Mouse (Mus musculus): Measurements from ENCODE around the gene Lrmda. TPM values are rescaled to one million over a fixed set of nuclear protein-coding genes. Genes with fewer than 3 reads are reported as not detected.

Gene Lrmda
- total RNA-seq, 2 experiments from 2014 or later, result 0.76 to 1.0 TPM

DNA sequence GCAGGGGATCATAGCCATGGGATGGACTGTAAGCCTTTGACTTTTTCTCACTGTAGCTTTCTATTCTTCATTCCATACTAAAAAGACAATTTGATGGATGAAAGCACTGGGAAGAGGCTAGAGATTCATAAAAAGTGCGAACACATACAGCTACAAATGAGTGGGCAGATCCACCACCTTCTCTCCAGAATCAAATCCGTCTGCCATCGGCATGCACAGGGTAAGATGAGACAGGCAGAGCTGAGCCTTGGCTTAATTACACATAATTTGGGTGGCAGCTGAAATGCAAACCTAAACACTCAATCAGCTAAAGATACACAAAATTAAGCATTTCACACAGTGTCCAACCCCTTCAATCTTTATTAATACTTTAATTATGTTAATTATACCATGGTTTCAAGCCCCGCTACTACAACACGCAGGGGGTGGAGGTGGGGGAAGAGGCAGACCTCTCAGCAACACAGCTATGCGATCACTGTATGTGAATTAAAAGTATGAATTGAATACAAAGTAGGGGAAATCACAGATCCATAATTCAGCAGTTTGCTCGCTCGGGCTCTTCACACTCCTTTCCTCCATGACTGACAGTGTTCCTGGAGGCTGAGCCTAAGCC is 709.2 kb downstream of the Lrmda start:
- DNase-seq, result no peak
- intact Hi-C loops (cut with DNase I), result no loop called here

DNA sequence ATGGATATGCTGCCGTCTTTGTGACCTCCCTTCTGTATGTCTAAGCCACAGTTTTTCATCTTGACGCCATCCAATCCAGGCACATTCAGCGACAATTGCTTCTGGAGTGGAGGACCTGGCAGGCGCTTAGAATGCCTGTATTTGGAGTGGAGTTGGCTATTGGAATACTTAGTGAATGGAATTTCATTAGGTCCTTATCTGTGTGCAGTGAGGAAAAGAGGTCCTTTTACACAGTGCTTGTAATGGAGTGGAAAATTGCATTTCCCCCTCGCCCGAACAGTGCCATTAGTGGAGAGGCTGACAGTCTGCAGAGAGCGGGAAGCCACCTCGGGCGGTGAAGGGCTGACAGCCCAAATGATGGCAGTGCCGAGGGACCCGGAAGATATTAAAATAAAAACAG is 719.1 kb downstream of the Lrmda start:
- intact Hi-C loops (cut with DNase I), result no loop called here
- no peak for DNase-seq

DNA sequence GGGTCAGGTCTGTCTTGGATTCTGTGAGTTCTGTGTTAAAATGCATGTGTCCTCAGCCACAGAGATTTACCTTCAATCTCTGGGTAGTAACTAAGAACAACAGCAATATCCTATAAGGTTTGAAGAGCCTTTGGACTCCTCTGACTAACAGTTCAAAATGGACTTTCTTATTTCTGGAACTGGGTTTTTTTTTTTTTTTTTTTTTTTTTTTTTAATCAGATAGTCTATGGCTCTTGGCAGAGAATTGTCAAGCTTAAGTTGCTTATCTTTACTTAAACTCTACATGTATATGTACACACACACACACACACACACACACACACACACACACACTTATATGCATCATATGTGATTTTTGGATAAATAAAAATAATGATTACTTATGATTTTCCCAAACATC is 723.0 kb downstream of the Lrmda start:
- intact Hi-C loops (cut with DNase I), result no loop called here
- DNase-seq, result no peak

DNA sequence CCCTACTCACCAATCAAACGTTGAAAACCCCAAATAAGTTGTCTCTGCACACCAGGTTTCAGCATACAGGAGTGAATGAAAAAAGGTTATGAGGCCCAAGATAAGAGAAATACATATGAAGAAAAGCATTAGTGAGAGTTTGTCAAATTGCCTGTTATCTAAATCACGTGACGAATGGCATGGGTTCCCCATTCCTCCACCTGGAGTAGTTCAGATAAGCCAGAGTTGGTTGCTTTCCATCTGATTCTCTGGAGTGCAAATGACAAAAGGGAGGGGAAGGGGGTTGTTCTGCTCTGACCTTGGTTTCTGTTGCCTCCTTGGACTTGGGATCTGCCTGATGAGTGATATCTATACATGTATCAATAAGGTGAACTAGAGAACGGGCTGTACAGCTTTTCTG is 723.8 kb downstream of the Lrmda start:
- DNase-seq, result no peak
- intact Hi-C loops (cut with DNase I), result no loop called here

DNA sequence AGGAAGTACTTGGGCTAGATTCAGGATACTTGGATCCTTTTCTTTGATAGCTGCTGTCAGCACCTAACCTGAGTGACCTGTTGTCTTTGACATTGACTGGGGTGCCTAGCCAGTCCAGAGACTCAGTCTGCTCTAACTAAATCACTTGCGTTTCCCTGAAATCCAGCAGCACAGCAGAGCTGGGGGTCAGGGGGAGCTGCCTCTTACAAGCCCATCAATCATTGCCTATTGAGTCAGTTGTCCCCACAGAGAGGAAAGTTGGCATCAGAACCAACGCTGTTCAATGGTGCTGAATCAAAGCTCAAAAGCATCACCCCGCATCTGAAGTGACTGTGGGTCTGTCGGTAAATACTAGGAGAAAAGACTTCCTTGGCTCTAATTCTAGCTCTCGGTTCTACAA is 725.2 kb downstream of the Lrmda start:
- intact Hi-C loops (cut with DNase I), result no loop called here
- DNase-seq, result no peak

DNA sequence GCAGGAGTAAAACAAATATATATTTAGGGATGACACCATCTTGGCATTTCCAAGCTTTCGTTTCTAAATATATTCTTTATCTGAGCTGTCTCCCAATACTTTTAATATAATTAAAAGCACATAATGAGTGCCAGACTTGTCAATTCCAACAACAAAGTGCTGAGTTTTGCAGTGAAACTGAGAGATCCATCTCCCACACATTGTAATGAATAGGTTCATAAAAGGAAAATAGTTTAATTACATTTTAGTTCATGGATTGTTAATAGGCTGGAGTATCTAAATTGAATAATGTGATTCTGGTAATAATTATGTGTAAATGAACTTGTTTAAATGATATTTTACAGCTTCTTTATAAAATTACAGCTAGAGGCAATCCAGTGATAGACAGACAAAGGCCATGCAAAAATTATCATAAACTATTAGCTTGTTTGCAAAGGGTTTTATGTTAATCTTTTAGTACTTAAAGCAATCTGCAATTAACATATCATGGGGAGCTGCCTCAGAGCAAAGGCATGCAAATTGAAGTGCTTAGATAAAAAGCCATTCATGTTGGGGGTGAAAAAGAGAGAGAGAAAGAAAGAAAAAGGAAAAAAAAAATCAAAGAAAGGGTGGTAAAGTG is 725.9 kb downstream of the Lrmda start:
- no peak for DNase-seq
- intact Hi-C loops (cut with DNase I), result no loop called here

DNA sequence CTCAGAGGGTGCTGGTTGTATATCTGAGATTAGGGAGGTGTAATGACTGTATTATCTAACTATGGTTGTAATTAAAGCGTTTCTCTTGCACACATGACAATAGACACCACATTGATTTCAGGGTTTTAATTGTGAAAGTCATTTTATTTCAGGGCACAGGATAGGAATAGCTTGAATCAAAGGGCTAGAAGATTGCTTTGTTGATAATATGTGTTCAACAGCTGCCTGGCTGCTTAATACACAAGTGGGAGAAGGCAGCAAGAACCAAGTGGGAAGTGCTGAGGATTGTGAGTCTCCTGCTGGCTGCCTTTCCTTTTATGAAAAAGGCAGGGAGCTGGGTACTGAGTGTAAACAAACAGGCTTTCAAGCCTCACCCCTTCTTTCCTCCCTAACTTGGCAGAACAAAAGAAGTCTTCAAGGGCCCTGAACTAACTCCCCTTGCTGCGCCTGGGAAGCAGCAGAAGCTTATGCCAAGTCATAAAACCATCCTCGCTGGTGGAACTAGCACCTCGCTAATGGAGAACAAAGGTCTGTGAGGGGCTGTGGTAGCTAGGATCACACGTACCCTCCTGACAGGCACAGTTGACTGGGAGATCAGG is 726.5 kb downstream of the Lrmda start:
- no peak for DNase-seq
- intact Hi-C loops (cut with DNase I), result no loop called here

DNA sequence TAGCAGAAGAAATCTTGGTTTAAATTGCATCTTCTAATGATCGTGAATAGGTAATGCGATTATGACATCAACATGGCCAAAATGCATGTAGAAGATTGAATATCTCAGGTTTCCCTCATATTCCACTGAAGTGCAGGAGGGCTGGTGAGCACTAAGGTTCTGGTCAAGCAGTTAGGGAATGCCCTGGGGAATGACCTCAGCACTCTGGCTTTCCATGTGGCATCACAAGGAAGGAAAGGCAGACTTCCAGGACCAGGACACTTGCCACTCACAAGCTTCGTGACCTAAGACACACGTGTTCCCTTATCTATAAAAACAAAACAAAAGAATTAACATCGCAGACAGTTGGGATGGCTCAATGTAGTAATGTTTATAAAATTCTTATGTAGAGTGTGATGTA is 728.3 kb downstream of the Lrmda start:
- intact Hi-C loops (cut with DNase I), result no loop called here
- no peak for DNase-seq

DNA sequence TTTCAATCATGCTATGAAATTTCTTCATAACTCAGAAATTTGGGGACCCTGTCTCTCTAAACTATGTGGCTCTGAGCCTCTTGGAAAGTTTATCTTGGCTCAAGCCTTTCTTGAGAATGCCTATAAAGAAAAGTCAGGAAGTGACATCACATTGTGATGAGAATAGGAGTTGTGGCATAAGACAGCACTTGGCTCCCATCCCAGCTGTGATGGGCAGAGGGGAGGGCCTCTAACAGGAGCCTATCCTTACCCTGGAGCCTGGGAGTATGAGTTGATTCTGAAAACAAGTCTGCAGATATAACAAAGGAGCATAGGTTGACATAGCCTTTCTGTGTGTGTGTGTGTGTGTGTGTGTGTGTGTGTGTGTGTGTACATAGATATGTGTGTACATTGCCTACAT is 730.9 kb downstream of the Lrmda start:
- no peak for DNase-seq
- intact Hi-C loops (cut with DNase I), result no loop called here

DNA sequence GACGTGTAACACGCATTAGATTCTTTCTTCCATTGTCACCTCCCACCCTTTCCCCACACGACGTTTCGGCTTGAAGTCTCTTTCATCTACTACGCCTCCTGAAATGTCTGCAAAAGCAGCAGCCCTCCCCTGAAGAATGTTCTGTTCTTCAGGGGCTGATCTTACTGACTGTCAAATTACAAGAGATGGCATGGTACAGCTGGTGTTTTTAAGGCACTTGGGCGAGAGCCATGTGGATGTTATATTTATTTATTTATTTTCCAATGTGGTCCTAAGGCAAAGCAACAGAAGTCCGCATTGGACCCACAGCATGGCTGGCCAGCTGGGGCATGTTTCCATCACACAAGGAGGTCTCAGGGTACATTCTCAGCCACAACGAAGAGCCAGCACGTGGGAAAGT is 731.8 kb downstream of the Lrmda start:
- intact Hi-C loops (cut with DNase I), result no loop called here
- DNase-seq, result no peak

DNA sequence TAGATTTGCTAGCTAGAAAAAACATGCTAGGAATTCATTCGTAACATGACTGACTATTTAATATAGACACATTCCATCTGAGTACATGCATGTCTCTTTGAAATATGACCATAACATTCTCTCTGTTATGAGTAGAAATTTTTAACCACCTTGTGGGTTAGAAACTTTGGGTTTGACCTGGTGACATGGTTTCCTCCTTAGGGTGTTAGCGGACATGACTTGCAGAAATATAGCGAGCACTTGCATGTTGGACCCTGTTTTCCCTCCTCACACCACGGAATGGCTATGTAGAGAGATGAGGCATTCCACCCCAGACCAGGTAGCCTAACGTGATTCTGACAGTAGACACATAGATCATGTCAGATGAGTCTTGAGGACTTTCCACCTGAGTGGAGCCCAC is 735.1 kb downstream of the Lrmda start:
- intact Hi-C loops (cut with DNase I), result no loop called here
- no peak for DNase-seq

DNA sequence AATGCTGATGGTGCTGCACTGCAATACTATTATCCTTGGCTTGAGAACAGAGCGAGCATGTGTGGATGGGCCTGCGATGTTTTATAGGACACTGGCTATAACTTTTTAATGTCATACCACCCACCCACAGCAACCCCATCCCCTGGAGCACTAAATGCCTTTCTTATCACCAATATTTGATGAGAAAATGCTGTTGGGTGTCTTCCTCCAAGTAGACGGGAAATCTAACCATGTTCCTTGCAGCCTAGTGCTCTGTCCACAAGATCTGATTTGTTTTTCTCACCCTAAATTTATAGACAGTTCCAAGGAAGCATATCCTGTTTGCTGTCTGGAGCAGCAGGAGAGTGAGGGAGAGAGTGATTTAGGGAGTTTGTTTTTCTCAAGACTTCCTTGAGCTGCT is 738.0 kb downstream of the Lrmda start:
- intact Hi-C loops (cut with DNase I), result no loop called here
- DNase-seq, result no peak

DNA sequence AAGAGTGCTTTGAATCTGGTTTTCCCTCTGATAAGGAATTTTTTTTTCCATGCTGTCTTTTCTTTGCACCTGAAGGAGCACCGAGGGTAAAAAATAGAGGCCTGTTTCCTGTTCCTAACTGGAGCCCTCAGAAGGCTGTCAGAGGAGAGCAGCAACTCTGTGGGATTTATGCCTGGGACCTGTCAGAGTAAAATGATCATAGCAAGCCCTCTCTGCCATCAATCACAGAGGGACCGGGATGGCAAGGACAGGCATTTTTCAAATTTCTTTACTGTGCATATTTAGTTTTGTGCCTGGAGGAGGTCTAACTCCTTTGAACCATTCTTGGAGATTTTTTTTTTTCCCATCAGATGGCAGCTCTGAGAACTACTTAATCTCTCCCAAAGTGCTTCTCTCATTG is 739.7 kb downstream of the Lrmda start:
- intact Hi-C loops (cut with DNase I), result no loop called here
- no peak for DNase-seq

DNA sequence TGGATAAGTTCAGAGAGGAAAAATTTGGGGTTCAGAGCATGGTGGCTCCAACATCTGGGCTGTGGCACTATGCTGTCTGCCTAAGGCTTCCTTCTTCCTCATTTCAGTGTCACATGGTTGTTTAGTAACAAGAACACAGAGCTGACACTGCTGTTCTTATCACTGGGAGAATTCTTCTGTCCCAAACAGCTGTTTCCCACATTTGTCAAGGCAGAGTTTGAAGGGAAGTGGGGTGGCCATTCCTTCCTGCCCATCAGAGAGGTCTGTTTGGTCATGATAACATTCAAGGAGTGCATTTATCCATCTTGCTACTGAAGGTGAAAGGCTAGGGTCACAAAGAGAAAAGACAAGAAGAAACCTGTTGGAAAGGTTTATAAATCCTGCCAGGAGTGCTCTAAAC is 740.2 kb downstream of the Lrmda start:
- intact Hi-C loops (cut with DNase I), result no loop called here
- peak in 1 of 2 experiments; percentile 10 for DNase-seq

DNA sequence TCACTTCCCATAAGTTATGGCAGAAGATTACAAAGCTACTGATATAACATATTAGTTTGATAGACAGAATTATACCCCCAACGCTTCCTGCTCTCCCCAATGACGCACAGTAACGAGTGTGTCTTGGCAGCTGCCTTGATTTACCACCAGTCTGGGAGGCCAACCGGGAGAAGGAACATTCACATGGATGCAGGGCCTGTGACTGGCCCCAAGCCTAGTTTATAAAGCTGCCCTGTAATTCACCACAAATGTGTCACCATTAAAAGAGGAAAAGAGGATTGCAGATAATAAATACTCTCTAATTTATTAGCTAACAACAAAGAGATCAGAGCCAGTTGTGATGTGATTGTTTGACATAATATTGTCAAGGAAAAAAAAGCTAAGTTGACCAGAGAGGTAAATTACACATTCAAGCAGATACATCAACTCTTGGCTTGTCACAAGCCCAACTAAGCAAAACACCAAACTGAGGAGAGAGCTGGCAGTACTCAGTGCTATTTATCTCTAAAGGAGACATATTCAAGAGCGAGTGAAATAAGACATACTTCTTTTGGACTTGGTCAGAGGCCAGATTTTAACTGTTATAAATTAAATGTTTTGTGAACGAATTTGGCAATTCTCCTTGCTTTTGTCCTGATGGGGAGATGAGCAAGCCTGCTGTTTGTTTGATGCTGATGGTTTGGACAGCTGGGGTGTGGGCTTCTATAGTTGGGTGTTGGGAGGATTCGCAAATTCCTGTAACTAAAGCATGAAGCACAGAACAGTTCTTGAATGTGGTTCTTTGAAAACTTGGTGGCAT is 740.9 kb downstream of the Lrmda start:
- intact Hi-C loops (cut with DNase I), result no loop called here
- no peak for DNase-seq

DNA sequence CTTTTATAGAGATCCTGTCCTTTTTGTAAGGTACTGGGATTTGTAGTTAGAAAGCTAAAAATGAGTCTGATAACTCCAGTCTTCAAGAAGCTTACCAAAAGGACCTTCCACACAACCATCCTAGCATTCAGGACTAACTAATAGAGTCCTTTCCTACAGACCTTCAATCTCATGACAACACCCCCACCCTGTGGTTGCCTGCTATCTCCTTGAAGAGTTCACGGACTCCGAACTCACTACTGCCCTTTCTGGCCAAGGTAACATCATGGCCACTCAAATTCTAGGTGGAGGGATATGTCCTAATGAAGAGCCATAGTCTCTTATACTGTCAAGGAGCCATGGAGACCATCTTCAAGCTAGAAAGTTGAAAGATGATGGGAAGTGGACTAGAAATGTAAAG is 762.2 kb downstream of the Lrmda start:
- peak; percentile 26 to 34 for DNase-seq
- intact Hi-C loops (cut with DNase I), result loop anchor here (5.0 kb wide), 1 partner anchor 204 kb away; no protein-coding TSS in a partner anchor

DNA sequence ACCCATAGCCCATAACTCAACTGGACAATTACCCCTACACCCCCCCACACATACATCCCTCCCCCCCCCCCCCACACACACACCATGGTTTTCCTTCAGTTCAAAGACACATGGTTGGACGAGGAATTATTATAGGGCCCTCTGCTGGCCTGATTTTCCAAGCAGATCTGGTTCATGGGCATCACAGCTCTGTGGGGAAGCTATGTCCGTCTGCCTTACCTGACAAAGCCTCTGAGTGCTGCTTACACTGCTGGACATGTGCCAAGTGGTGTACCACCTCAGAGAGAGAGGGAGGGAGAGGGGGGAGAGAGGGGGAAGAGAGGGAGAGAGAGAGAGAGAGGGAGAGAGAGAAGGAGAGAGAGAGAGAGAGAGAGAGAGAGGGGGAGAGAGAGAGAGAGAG is 762.9 kb downstream of the Lrmda start:
- DNase-seq, result no peak
- intact Hi-C loops (cut with DNase I), result loop anchor here (5.0 kb wide), 1 partner anchor 205 kb away; no protein-coding TSS in a partner anchor

DNA sequence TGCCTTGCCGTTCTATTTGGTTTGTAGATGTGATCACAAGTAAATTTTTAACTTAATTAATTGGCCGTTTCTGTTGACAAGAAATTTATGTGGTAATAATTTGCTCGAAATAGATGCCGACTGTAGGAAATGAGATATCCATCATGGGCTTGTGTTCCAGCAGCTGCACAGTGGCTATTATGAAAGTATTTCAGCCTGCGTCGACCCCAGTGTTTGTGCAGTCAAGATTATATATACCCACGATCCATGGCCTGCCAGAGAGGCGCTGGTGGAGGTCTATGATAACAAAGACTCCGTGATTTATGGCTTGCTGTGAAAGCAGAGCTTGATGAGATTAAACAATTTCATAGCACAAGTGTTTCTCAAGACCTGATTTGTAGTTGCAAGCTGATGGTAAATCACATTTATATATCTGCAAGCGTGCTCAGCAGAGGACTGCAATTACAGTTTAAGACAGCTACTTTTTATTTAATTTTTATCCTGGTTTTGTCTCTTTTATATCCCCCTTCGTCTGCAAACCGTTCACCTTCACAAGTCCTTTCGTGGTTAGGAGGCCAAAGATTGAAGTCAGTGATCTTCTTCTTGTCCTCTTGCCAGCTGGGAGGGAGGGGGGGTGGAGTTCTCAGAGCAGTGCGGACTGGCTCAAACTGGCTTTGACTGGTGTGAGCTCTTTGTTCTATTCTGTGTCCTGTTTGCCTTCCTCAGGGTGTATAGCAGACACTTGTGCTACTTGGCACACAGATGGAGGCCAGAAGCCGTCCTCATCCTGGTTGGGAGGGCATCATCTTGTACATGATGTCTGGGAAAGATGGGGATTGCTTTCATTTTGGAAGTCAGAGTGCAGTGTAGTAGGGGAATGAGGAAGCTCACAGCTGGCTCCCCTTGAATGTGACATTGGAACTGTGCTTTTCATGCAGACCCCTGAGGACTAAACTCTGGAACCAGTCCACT is 764.0 kb downstream of the Lrmda start:
- DNase-seq, result peak in 1 of 2 experiments; percentile 10

DNA sequence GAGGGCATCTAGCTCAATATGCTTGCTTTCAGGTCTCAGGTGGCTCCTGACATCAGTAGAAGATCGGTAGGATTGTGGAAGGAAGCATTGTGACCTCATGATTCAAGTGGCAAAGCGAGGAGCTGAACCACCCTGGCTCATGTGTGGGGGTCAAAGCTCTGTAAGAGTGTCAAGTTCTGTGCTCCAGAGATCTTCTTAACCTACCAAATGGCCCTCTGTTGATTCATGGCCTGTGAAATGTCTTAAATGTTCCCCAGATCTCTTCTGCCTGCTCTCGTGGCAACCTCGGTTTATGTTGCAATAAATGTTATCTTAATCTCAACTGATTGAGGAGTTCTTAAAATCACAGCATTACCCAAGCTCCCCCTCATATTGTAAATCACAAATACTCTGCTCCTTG is 780.5 kb downstream of the Lrmda start:
- DNase-seq, result no peak
- intact Hi-C loops (cut with DNase I), result loop anchor here (10.0 kb wide), 1 partner anchor 225 kb away; no protein-coding TSS in a partner anchor

More for the DNA sequence above, 764.0 kb downstream of the Lrmda start:
- intact Hi-C loops (cut with DNase I), result loop anchor here (5.0 kb wide), 1 partner anchor 206 kb away; no protein-coding TSS in a partner anchor

Data from heart, postnatal 14 days (tissue).